Mouse (Mus musculus): ENCODE measurements around the gene Rhov. TPM values are rescaled to one million over a fixed set of nuclear protein-coding genes. Genes with fewer than 3 reads are reported as not detected.
A peak's percentile ranks its signal among the peaks of the same experiment; 100 is the strongest.

Rhov gene
- polyA plus RNA-seq, 2 experiments, result 6.8 to 15.1 TPM

- Histone ChIP-seq H3K36me3 (ENCODE audit: control insufficient read depth, insufficient read depth, low read length) (no peaks in the 10 kb centered on the region), H3K27me3 (ENCODE audit: control insufficient read depth, insufficient read depth, low read length) (peaks cover 41% of the 10 kb centered on the region), H3K9me3 (ENCODE audit: control insufficient read depth, low read length) (no peaks in the 10 kb centered on the region), H3K4me1 (ENCODE audit: control insufficient read depth, insufficient read depth, low read length) (no peaks in the 10 kb centered on the region), H3K9ac (ENCODE audit: low read depth, low read length, severe bottlenecking) (no peak overlapping the region), H3K4me3 (replicated peaks; ENCODE audit: low read length) (no peak overlapping the region), H3K27ac (replicated peaks; ENCODE audit: low read depth, low read length) (no peak overlapping the region), H3K4me2 (replicated peaks; ENCODE audit: low read depth, low read length, severe bottlenecking) (no peak overlapping the region)
- 61% methylated on average over 4 of the region's 4 CpGs for WGBS
- TF ChIP-seq POLR2A (IDR thresholded peaks at IDR 0.05; ENCODE audit: borderline replicate concordance, extremely low read depth, insufficient read depth, insufficient read length), result no peak
- ATAC-seq (ENCODE audit: low FRiP score, low read depth), result no peak
- no peak for DNase-seq (ENCODE audit: low spot score)
Observed at GRCm38 (mm10) chr2:119240075-119240818, 30.8 kb downstream of the Rhov start.

- peak overlapping the region; percentile 78 for H3K4me2 ChIP-seq (replicated peaks; ENCODE audit: low read depth, low read length, severe bottlenecking)
- 77% methylated on average over 2 of the region's 2 CpGs for WGBS
Observed at GRCm38 (mm10) chr2:119238671-119239070, 32.4 kb downstream of the Rhov start.

GRCm38 (mm10) chr2:119237871-119238220 lies 33.2 kb downstream of the Rhov start:
- DNase-seq (ENCODE audit: low spot score), result no peak
- H3K27me3 ChIP-seq (ENCODE audit: control insufficient read depth, insufficient read depth, low read length), result peaks cover 41% of the 10 kb centered on the region
- no peak for ATAC-seq (ENCODE audit: low FRiP score, low read depth)

More at GRCm38 (mm10) chr2:119238671-119239070, 32.4 kb downstream of the Rhov start:
- Histone ChIP-seq H3K9ac (ENCODE audit: low read depth, low read length, severe bottlenecking) (no peak overlapping the region), H3K27me3 (ENCODE audit: control insufficient read depth, insufficient read depth, low read length) (peaks cover 41% of the 10 kb centered on the region), H3K27ac (replicated peaks; ENCODE audit: low read depth, low read length) (no peak overlapping the region), H3K4me1 (ENCODE audit: control insufficient read depth, insufficient read depth, low read length) (no peaks in the 10 kb centered on the region), H3K4me3 (replicated peaks; ENCODE audit: low read length) (no peak overlapping the region), H3K9me3 (ENCODE audit: control insufficient read depth, low read length) (no peaks in the 10 kb centered on the region), H3K36me3 (ENCODE audit: control insufficient read depth, insufficient read depth, low read length) (no peaks in the 10 kb centered on the region)
- no peak for DNase-seq (ENCODE audit: low spot score)
- TF ChIP-seq POLR2A (IDR thresholded peaks at IDR 0.05; ENCODE audit: borderline replicate concordance, extremely low read depth, insufficient read depth, insufficient read length), result no peak
- no peak for ATAC-seq (ENCODE audit: low FRiP score, low read depth)

GRCm38 (mm10) chr2:119237210-119237870 lies 33.7 kb downstream of the Rhov start, which contains the start of gene Spint1:
Gene Spint1, plus strand, starts transcription at chr2:119237362.
- Histone ChIP-seq H3K4me1 (ENCODE audit: control insufficient read depth, insufficient read depth, low read length) (no peaks in the 10 kb centered on the region), H3K27ac (replicated peaks; ENCODE audit: low read depth, low read length) (no peak within 1 kb of the TSS), H3K4me2 (replicated peaks; ENCODE audit: low read depth, low read length, severe bottlenecking) (peak within 1 kb of the TSS; percentile 78), H3K4me3 (replicated peaks; ENCODE audit: low read length) (peak within 1 kb of the TSS; percentile 45), H3K27me3 (ENCODE audit: control insufficient read depth, insufficient read depth, low read length) (peaks cover 41% of the 10 kb centered on the region), H3K9me3 (ENCODE audit: control insufficient read depth, low read length) (no peaks in the 10 kb centered on the region), H3K9ac (ENCODE audit: low read depth, low read length, severe bottlenecking) (peak within 1 kb of the TSS; percentile 44), H3K36me3 (ENCODE audit: control insufficient read depth, insufficient read depth, low read length) (no peaks in the 10 kb centered on the region)
- DNase-seq (ENCODE audit: low spot score), result no peak
- no peak for TF ChIP-seq POLR2A (IDR thresholded peaks at IDR 0.05; ENCODE audit: borderline replicate concordance, extremely low read depth, insufficient read depth, insufficient read length)
- WGBS, result under 1% methylated on average over 44 of the region's 73 CpGs
- no peak for ATAC-seq (ENCODE audit: low FRiP score, low read depth)

More at GRCm38 (mm10) chr2:119237871-119238220, 33.2 kb downstream of the Rhov start:
- WGBS, result 2% methylated on average over 30 of the region's 31 CpGs
- H3K27ac ChIP-seq (replicated peaks; ENCODE audit: low read depth, low read length), result no peak overlapping the region
- H3K36me3 ChIP-seq (ENCODE audit: control insufficient read depth, insufficient read depth, low read length), result no peaks in the 10 kb centered on the region
- peak overlapping the region; percentile 44 for H3K9ac ChIP-seq (ENCODE audit: low read depth, low read length, severe bottlenecking)
- no peaks in the 10 kb centered on the region for H3K4me1 ChIP-seq (ENCODE audit: control insufficient read depth, insufficient read depth, low read length)
- peak overlapping the region; percentile 45 for H3K4me3 ChIP-seq (replicated peaks; ENCODE audit: low read length)
- H3K9me3 ChIP-seq (ENCODE audit: control insufficient read depth, low read length), result no peaks in the 10 kb centered on the region
- TF ChIP-seq POLR2A (IDR thresholded peaks at IDR 0.05; ENCODE audit: borderline replicate concordance, extremely low read depth, insufficient read depth, insufficient read length), result no peak
- peak overlapping the region; percentile 78 for H3K4me2 ChIP-seq (replicated peaks; ENCODE audit: low read depth, low read length, severe bottlenecking)

DNA sequence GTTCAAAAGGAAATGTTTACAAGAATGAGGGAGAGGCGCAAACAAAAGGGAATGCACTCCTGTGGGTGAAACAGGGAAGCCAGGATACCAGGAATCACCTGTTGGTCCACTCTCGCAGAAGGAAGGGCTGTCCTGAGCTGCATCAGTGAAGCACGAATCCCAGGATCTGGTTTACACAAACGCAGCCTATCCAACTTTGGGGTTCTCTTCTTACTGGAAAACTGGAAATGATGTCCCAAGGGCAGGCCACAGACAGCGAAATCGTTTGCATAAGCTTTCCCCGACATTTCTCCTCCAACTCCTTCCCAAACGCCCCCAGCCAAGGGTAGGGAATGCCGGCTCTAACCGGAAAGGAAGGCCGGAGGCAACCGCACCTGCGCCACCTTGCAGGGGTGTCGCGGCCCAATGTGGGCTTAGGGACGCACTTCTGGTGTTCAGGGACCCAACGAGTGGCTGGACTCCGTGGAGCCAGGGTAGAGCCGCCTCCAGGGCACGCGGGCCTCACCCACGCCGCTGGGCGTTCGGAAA lies 34.3 kb downstream of the Rhov start:
- 7% methylated on average over 25 of the region's 25 CpGs for WGBS
- Histone ChIP-seq H3K9me3 (ENCODE audit: control insufficient read depth, low read length) (no peaks in the 10 kb centered on the region), H3K36me3 (ENCODE audit: control insufficient read depth, insufficient read depth, low read length) (no peaks in the 10 kb centered on the region), H3K4me2 (replicated peaks; ENCODE audit: low read depth, low read length, severe bottlenecking) (peak overlapping the region; percentile 78), H3K4me1 (ENCODE audit: control insufficient read depth, insufficient read depth, low read length) (no peaks in the 10 kb centered on the region), H3K27me3 (ENCODE audit: control insufficient read depth, insufficient read depth, low read length) (peaks cover 41% of the 10 kb centered on the region), H3K9ac (ENCODE audit: low read depth, low read length, severe bottlenecking) (peak overlapping the region; percentile 44; the same call in 1 of the 2 replicates), H3K27ac (replicated peaks; ENCODE audit: low read depth, low read length) (no peak overlapping the region), H3K4me3 (replicated peaks; ENCODE audit: low read length) (peak overlapping the region; percentile 45)
- ATAC-seq (ENCODE audit: low FRiP score, low read depth) (no peak), DNase-seq (ENCODE audit: low spot score) (no peak)
- TF ChIP-seq POLR2A (IDR thresholded peaks at IDR 0.05; ENCODE audit: borderline replicate concordance, extremely low read depth, insufficient read depth, insufficient read length), result no peak
